Mouse (Mus musculus) midbrain, embryonic 12.5 days (tissue): ENCODE results near the gene Nr2f6. TPM values are rescaled to one million over a fixed set of nuclear protein-coding genes. Genes with fewer than 3 reads are reported as not detected.

Source experiments
- ATAC-seq: fragments of 200-750 bp; cut with Nextera tagmentation; 2 replicates; pipeline ENCODE4 v1.8.0; 2017; ENCODE audit warnings: low read depth, moderate TSS enrichment, moderate library complexity; ENCODE audit not compliant: low FRiP score
- H3K27ac ChIP-seq: fragments of 300-500 bp; sonication (generic); replicated peaks from 2 replicates; pipeline ENCODE4 v1.5.1; 2016; ENCODE audit warnings: mild to moderate bottlenecking
- H3K27me3 ChIP-seq: fragments of 300-500 bp; sonication (generic); 2 replicates; pipeline ENCODE4 v1.6.1; 2016; ENCODE audit warnings: mild to moderate bottlenecking
- H3K36me3 ChIP-seq: fragments of 300-500 bp; sonication (generic); 2 replicates; pipeline ENCODE4 v1.6.1; 2016
- H3K4me1 ChIP-seq: fragments of 300-500 bp; sonication (generic); 2 replicates; pipeline ENCODE4 v1.6.1; 2016
- H3K4me2 ChIP-seq: fragments of 300-500 bp; sonication (generic); replicated peaks from 2 replicates; pipeline ENCODE4 v1.6.1; 2016; ENCODE audit warnings: mild to moderate bottlenecking, moderate library complexity
- H3K4me3 ChIP-seq: fragments of 300-500 bp; sonication (generic); 2 replicates; pipeline ENCODE4 v1.5.1; 2016; ENCODE audit warnings: mild to moderate bottlenecking
- H3K9ac ChIP-seq: fragments of 300-500 bp; sonication (generic); replicated peaks from 2 replicates; pipeline ENCODE4 v1.6.1; 2016; ENCODE audit warnings: mild to moderate bottlenecking, moderate library complexity
- H3K9me3 ChIP-seq: fragments of 300-500 bp; sonication (generic); 2 replicates; pipeline ENCODE4 v1.6.1; 2016; ENCODE audit warnings: mild to moderate bottlenecking
- WGBS: fragments of 180-500 bp; shearing (Covaris S2); methylation state at CpG from one replicate; pipeline ENCODE4 v1.1.7; 2016; 5-methylcytosine and 5-hydroxymethylcytosine counted together
- polyA plus RNA-seq: library from polyadenylated mRNA; unstranded; fragments of >200 nt; fragmentation: Nextera tagmentation; extraction: Ambion mirVana; gene quantifications from 2 replicates; pipeline ENCODE4 v1.2.1, GENCODE M21; 2016

Nr2f6 gene
- polyA plus RNA-seq, 1 experiment from 2014 or later = 58.5 TPM

DNA sequence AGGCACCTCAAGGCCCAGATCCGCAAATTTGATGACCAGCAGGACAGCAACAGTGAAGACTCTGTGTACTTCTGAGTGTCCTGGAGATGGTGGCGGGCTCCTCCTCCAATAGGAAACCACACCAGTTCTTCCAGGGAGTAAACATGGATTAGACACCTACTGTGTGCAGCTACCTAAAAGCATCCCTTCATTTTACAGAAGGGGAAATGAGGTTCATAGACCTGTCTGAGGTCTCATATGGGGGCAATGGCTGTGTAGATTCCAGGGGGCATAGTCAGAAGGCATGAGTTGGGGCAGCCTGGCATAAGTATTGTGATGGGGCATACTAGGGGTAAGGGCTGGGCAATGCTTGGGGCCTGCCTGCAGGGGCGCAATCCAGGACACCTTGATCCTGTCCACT, 8.8 kb downstream of the Nr2f6 start:
- Histone ChIP-seq H3K4me1 (peaks cover 37% of the 10 kb centered on the region), H3K27ac (no peak overlapping the region), H3K4me2 (no peak overlapping the region), H3K36me3 (peaks cover 43% of the 10 kb centered on the region), H3K4me3 (no peak overlapping the region), H3K9ac (no peak overlapping the region), H3K27me3 (peaks cover 18% of the 10 kb centered on the region), H3K9me3 (no peaks in the 10 kb centered on the region)
- WGBS = 95% methylated on average over 3 of the region's 3 CpGs
- no peak for ATAC-seq

DNA sequence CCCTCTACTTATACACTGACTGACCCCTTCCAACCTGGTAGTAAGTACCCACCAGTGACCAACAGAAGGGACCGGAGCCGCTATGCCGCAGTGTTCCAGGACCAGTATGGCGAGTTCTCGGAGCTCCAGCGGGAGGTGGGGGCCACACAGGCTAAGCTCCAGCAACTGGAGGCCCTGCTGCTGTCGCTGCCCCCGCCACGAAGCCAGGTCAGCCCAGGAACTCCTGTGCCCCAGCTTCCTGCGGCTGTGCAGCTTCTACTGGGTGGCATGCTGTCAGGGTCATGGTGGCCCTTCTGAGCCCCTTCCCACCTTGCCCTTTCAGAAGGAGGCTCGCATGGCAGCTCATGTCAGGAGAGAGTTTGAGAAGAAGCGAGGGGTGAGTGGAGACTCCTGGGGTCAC, 9.3 kb downstream of the Nr2f6 start:
- peaks cover 13% of the 10 kb centered on the region for H3K27me3 ChIP-seq
- no peak overlapping the region for H3K4me3 ChIP-seq
- no peak for ATAC-seq
- peaks cover 43% of the 10 kb centered on the region for H3K4me1 ChIP-seq
- H3K27ac ChIP-seq = no peak overlapping the region
- no peaks in the 10 kb centered on the region for H3K9me3 ChIP-seq
- 82% methylated on average over 12 of the region's 12 CpGs for WGBS
- no peak overlapping the region for H3K4me2 ChIP-seq
- H3K9ac ChIP-seq = no peak overlapping the region
- peaks cover 39% of the 10 kb centered on the region for H3K36me3 ChIP-seq

DNA sequence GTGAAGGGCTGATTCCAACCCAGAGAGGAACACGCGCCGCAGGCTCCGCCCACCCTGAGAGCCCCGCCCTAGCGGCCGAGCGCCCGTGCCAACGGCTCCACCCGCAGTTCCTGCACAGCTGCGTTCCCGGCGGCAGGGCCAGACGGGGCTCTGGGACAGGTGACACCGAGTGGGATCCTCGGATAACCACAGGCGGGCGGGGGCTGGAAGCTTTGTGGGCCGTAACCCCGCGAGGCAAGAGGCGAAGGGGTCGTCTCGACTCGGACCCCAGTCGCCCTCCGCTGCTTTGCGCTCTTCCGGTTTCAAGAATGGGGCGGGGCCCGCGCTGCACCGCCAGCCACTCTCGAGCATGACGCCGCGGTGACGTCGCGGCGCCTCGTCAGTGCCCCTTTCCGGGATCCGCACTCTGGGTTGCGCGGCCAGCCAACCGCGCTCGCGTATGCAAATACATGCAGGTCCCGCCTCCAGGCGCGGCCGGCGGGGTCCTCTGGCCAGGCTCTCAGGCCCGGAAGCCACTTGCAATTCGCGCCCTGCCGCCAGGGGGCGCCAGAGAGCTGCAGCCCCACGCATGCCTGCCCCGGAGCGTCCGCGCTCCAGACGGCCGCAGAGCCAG, 10.4 kb downstream of the Nr2f6 start, which contains the start of gene Ocel1:
Ocel1 (plus strand) TSS at position 63 of the 613 bp plus-strand sequence.
- H3K4me2 ChIP-seq = peak within 1 kb of the TSS; percentile 51
- H3K9ac ChIP-seq = peak within 1 kb of the TSS; percentile 61
- H3K4me1 ChIP-seq = peaks cover 38% of the 10 kb centered on the region
- ATAC-seq = peak; percentile 88
- H3K4me3 ChIP-seq = peak within 1 kb of the TSS; percentile 80
- peaks cover 39% of the 10 kb centered on the region for H3K36me3 ChIP-seq
- peaks cover 2% of the 10 kb centered on the region; the same call in 1 of the 2 replicates for H3K27me3 ChIP-seq
- H3K27ac ChIP-seq = peak within 1 kb of the TSS; percentile 80
- H3K9me3 ChIP-seq = no peaks in the 10 kb centered on the region
- 1% methylated on average over 68 of the region's 68 CpGs for WGBS

DNA sequence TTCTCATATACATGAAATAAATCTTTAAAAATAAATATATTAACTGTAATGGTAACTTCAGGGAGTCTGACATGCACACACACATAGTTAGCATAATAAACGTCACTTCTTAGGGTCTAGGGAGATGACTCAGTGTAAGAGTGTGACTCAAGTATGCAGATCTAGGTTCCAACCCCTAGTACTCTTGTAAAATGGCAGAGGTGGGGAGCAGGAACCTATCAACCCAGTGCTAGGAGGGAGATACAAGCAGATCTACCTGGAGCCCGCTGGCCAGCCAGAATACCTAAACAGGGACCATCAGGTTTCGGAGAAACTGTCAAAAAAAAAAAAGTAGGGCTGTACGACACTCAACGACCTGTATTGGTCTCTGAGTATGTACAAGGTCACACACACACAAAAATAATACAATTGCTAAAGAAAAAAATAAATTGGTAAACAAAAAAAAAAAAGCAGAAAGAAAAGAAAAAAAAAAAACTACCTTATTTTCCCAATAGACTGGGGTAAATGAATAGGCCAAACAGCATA, 11.0 kb downstream of the Nr2f6 start:
- ATAC-seq = no peak
- Histone ChIP-seq H3K9ac (peak overlapping the region; percentile 61; the same call in 1 of the 2 replicates), H3K4me2 (peak overlapping the region; percentile 51), H3K9me3 (no peaks in the 10 kb centered on the region), H3K27me3 (no peaks in the 10 kb centered on the region), H3K27ac (0 out of 2 replicates have a peak overlapping the region, but pooled peaks have one; percentile 80), H3K4me1 (peaks cover 37% of the 10 kb centered on the region), H3K36me3 (peaks cover 39% of the 10 kb centered on the region), H3K4me3 (peak overlapping the region; percentile 80)
- WGBS = 32% methylated on average over 5 of the region's 5 CpGs

DNA sequence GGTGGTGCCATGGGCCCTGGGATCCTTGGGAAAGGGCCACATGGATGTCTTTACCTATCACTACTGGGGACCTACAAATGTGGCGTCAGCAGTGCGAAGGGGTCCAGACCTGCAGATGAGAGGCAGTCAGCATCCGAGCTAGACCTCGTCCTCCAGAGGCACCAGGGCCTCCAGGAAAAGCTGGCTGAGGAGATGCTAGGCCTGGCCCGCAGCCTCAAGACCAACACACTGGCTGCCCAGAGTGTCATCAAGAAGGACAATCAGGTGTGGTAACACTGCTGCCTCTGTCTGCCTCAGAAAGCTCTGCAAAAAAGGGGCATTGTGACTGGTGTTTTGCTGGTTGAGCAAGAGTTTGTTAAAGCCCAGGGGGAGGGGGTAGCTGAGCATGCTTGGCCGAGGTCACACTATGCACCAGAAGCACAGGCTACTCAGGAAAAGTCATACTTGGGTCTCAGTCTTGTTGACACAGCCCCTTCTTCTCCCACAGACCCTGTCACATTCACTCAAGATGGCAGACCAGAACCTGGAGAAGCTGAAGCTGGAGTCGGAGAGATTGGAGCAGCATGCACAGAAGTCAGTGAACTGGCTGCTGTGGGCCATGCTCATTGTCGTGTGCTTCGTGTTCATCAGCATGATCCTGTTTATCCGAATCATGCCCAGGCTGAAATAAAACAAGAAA, 12.6 kb downstream of the Nr2f6 start:
- Histone ChIP-seq H3K4me1 (peaks cover 28% of the 10 kb centered on the region), H3K9me3 (no peaks in the 10 kb centered on the region), H3K27ac (no peak overlapping the region), H3K9ac (no peak overlapping the region), H3K36me3 (peaks cover 25% of the 10 kb centered on the region), H3K4me2 (no peak overlapping the region), H3K4me3 (no peak overlapping the region), H3K27me3 (no peaks in the 10 kb centered on the region)
- ATAC-seq = no peak
- WGBS = 94% methylated on average over 10 of the region's 10 CpGs

DNA sequence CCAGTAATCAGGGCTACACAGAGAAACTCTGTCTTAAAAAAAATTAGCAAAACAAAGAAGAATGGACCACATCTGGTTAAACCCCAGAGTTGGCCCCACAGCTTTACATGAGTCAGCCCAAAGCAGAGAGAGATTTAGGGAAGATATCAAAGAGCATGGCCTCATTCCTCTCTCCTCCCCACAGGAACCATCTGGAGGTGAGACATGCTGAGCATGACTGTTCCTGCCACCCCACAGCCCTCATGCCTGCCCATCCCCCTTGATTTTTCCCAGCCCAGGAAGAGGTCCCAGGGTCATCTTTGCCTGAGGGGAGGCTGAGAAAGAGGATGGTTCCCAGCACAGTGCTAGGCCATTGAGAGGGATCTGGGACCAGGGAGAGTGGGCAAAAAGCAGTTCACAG, 13.4 kb downstream of the Nr2f6 start:
- Histone ChIP-seq H3K9ac (peak overlapping the region; percentile 65; the same call in 1 of the 2 replicates), H3K4me2 (peak overlapping the region; percentile 70; the same call in 1 of the 2 replicates), H3K36me3 (peaks cover 16% of the 10 kb centered on the region), H3K4me3 (peak overlapping the region; percentile 59; the same call in 1 of the 2 replicates), H3K27ac (no peak overlapping the region), H3K27me3 (no peaks in the 10 kb centered on the region), H3K9me3 (no peaks in the 10 kb centered on the region), H3K4me1 (peaks cover 28% of the 10 kb centered on the region)
- ATAC-seq = no peak

DNA sequence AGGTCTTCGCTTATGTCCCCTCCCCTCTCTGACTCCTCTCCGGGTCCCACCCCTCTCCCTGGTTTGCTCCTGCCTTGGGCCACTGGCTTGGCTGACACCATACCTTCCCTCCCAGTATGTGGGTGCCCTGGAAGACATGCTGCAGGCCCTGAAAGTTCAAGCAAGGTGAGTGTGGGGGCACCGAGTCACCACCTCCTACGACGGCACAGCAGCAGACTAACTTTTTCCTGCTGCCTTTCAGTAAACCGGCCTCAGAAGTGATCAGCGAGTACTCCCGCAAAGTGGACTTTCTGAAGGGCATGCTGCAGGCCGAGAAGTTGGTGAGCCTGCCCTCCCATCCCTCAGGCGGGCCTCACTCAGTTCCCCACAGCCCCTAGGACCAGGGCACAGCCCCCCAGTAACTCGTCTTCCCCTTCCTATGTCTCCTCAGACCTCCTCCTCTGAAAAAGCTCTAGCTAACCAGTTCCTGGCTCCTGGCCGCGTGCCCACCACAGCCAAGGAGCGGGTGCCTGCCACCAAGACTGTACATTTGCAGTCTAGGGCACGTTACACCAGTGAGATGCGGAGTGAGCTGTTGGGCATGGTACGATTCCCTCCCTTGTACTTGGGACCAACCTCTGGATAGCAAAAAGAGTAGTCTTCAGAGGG, 14.1 kb downstream of the Nr2f6 start:
- Histone ChIP-seq H3K36me3 (peaks cover 12% of the 10 kb centered on the region), H3K27me3 (no peaks in the 10 kb centered on the region), H3K4me1 (peaks cover 28% of the 10 kb centered on the region), H3K27ac (peak overlapping the region; percentile 81), H3K9me3 (no peaks in the 10 kb centered on the region), H3K4me2 (peak overlapping the region; percentile 70), H3K4me3 (peak overlapping the region; percentile 59), H3K9ac (peak overlapping the region; percentile 65)
- 53% methylated on average over 17 of the region's 17 CpGs for WGBS
- ATAC-seq = peak; percentile 75; the same call in 1 of the 2 replicates

DNA sequence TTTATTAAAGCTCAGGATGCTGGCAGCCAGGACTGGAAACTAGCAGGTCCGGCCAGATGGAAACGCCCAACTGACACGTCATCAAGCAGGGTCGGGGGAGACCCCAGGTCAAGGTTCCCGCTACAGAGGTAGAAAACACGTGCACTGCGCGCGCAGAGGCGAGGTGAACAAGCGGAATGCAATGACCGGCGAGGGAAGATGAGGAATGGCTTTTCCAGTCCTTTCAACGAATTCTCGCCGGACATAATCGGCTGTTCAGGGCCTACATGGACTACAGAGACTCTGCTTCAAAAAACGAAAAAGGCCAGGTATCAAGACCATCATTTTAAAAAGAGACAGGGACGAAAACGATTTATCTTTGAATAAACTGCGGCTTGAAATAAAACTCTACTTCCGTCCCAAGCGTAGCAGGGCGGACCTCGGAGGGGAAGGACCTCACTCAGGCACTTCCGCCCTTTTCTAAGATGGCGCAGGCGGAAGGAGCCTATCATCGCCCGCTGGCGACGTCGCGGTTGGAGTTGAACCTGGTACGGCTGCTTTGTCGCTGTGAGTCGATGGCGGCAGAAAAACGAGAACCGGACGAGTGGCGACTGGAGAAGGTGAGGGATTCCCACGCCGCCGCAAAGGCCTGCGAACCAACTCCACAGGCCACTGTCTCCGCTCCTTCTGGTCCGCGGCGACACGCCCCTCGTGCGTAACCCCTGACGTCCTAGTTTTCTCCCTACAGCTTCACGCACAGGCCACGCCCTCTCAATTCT, 14.8 kb downstream of the Nr2f6 start, which contains the start of gene Use1:
Use1 (plus strand) TSS at position 78 of the 758 bp plus-strand sequence.
- peak within 1 kb of the TSS; percentile 65 for H3K9ac ChIP-seq
- H3K4me1 ChIP-seq = peaks cover 28% of the 10 kb centered on the region
- under 1% methylated on average over 56 of the region's 56 CpGs for WGBS
- no peaks in the 10 kb centered on the region for H3K27me3 ChIP-seq
- H3K4me3 ChIP-seq = peak within 1 kb of the TSS; percentile 59
- peak within 1 kb of the TSS; percentile 81 for H3K27ac ChIP-seq
- peak within 1 kb of the TSS; percentile 70 for H3K4me2 ChIP-seq
- peaks cover 12% of the 10 kb centered on the region for H3K36me3 ChIP-seq
- H3K9me3 ChIP-seq = no peaks in the 10 kb centered on the region
- ATAC-seq = peak; percentile 70

DNA sequence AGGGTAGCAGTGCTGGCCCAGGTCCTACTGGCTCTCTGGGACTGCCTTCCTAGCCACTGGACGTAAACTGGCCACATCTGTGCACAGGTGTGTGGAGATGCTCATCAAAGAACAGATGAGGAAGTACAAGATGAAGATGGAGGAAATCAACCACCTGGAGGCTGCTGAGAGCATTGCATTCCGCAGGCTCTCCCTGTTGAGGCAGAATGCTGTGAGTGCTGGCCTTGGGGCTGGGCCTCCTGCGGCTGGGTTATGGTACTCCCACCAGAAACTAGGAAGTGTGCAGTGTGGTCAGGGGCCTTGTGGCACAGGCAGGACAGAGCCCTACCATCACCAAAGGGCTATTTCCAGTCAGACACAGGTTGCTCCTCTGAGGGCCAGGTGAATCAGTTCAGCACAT, 23.7 kb downstream of the Nr2f6 start:
- no peaks in the 10 kb centered on the region for H3K4me1 ChIP-seq
- no peak for ATAC-seq
- H3K9ac ChIP-seq = no peak overlapping the region
- H3K9me3 ChIP-seq = no peaks in the 10 kb centered on the region
- no peaks in the 10 kb centered on the region for H3K27me3 ChIP-seq
- peaks cover 85% of the 10 kb centered on the region for H3K36me3 ChIP-seq
- no peak overlapping the region for H3K4me3 ChIP-seq
- 70% methylated on average over 3 of the region's 3 CpGs for WGBS
- H3K4me2 ChIP-seq = no peak overlapping the region
- no peak overlapping the region for H3K27ac ChIP-seq

DNA sequence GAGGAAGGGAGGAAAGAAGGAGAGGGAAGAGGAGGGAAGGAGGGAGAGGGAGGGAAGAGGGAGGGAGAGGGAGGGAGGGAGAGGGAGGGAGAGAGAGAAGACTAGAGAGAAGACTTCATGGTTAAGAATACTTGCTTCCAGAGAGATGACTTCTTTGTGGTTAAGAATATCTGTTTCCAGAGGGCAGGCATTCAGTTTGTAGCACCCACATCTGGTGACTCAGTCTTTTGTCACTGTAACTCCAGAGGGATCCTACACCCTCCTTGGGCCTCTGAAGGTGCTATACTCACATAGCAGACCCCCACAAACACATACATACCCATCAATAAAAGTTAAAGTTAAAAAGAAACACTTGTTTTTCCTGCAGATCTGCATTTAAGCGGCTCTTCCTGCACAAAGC, 30.2 kb downstream of the Nr2f6 start:
- H3K9me3 ChIP-seq = no peaks in the 10 kb centered on the region
- no peaks in the 10 kb centered on the region for H3K27me3 ChIP-seq
- H3K27ac ChIP-seq = no peak overlapping the region
- no peaks in the 10 kb centered on the region for H3K4me1 ChIP-seq
- peaks cover 97% of the 10 kb centered on the region for H3K36me3 ChIP-seq
- no peak overlapping the region for H3K9ac ChIP-seq
- no peak overlapping the region for H3K4me2 ChIP-seq
- H3K4me3 ChIP-seq = no peak overlapping the region
- ATAC-seq = no peak
- WGBS = 92% methylated on average over 1 of the region's 1 CpGs

DNA sequence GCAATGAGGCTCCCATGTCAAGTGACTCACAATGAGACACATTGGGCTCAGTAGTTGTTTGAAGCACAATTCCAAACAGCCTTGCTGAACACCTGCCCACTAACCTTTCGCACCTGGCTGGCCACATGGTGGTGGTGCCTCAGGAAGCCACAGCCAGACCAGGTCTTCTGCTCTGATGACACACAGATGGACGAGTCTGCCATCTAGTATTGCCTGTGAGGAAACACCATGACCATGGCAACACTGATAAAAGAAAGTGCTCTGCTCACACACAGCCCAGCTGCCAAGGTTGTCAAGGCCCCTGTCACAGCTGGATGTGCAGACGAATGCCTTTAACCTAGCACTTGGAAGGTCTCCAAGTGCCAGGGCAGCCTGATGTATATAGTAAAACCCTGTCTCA, 30.6 kb downstream of the Nr2f6 start:
- no peaks in the 10 kb centered on the region for H3K9me3 ChIP-seq
- H3K4me3 ChIP-seq = no peak overlapping the region
- H3K9ac ChIP-seq = no peak overlapping the region
- no peak overlapping the region for H3K4me2 ChIP-seq
- no peaks in the 10 kb centered on the region for H3K4me1 ChIP-seq
- H3K36me3 ChIP-seq = peaks cover 97% of the 10 kb centered on the region
- no peaks in the 10 kb centered on the region for H3K27me3 ChIP-seq
- ATAC-seq = no peak
- 81% methylated on average over 3 of the region's 3 CpGs for WGBS
- H3K27ac ChIP-seq = no peak overlapping the region
